Mouse (Mus musculus) kidney, embryonic 14.5 days (tissue): ENCODE data around the gene Iqsec2. TPM values are rescaled to one million over a fixed set of nuclear protein-coding genes. Genes with fewer than 3 reads are reported as not detected.

ENCODE experiments used
- ATAC-seq: fragments of 200-750 bp; cut with Nextera tagmentation; 2 replicates; pipeline ENCODE4 v1.8.0; 2017; ENCODE audit warnings: moderate number of reproducible peaks, mild to moderate bottlenecking, moderate TSS enrichment, moderate library complexity; ENCODE audit not compliant: low FRiP score, low TSS enrichment
- H3K27ac ChIP-seq: fragments of 300-500 bp; sonication (generic); 2 replicates; pipeline ENCODE4 v1.5.1; 2014; ENCODE audit warnings: low read depth, mild to moderate bottlenecking, low read length, moderate library complexity, mixed read lengths
- H3K27me3 ChIP-seq: fragments of 300-500 bp; sonication (generic); 2 replicates; pipeline ENCODE4 v1.6.1; 2014; ENCODE audit warnings: mild to moderate bottlenecking, low read length; ENCODE audit not compliant: control insufficient read depth, insufficient read depth
- H3K36me3 ChIP-seq: fragments of 300-500 bp; sonication (generic); 2 replicates; pipeline ENCODE4 v1.6.1; 2014; ENCODE audit warnings: low read length, mixed read lengths; ENCODE audit not compliant: control insufficient read depth, insufficient read depth
- H3K4me1 ChIP-seq: fragments of 300-500 bp; sonication (generic); 2 replicates; pipeline ENCODE4 v1.6.1; 2014; ENCODE audit warnings: low read length, mixed read lengths; ENCODE audit not compliant: control insufficient read depth, insufficient read depth
- H3K4me2 ChIP-seq: fragments of 300-500 bp; sonication (generic); replicated peaks from 2 replicates; pipeline ENCODE4 v1.6.1; 2014; ENCODE audit warnings: low read depth, mild to moderate bottlenecking, low read length
- H3K4me3 ChIP-seq: fragments of 300-500 bp; sonication (generic); 2 replicates; pipeline ENCODE4 v1.5.1; 2014; ENCODE audit warnings: mild to moderate bottlenecking, low read length
- H3K9ac ChIP-seq: fragments of 300-500 bp; sonication (generic); 2 replicates; pipeline ENCODE4 v1.6.1; 2014; ENCODE audit warnings: low read depth, mild to moderate bottlenecking, low read length, moderate library complexity
- H3K9me3 ChIP-seq: fragments of 300-500 bp; sonication (generic); 2 replicates; pipeline ENCODE4 v1.6.1; 2016; ENCODE audit warnings: low read length; ENCODE audit not compliant: control insufficient read depth
- WGBS: fragments of 180-500 bp; shearing (Covaris S2); extraction: QIAGEN DNeasy Blood & Tissue Kit; methylation state at CpG from one replicate; pipeline ENCODE4 v1.1.7; 2014; 5-methylcytosine and 5-hydroxymethylcytosine counted together
- polyA plus RNA-seq: library from polyadenylated mRNA; unstranded; fragments of >200 nt; fragmentation: Nextera tagmentation; extraction: Ambion mirVana; gene quantifications from 2 replicates; pipeline ENCODE4 v1.2.1, GENCODE M21; 2014

Gene Iqsec2
- polyA plus RNA-seq, 1 experiment from 2014 or later = 4.0 TPM

- Histone ChIP-seq H3K27me3 (peaks cover 10% of the 10 kb centered on the region; the same call in 1 of the 2 replicates), H3K9me3 (no peaks in the 10 kb centered on the region), H3K4me3 (no peak overlapping the region), H3K4me2 (no peak overlapping the region), H3K9ac (no peak overlapping the region), H3K4me1 (no peaks in the 10 kb centered on the region), H3K27ac (no peak overlapping the region), H3K36me3 (no peaks in the 10 kb centered on the region)
- 41% methylated on average over 5 of the region's 5 CpGs for WGBS
- peak; percentile 86 for ATAC-seq
Measured at GRCm38 (mm10) chrX:152147451-152148116, 3.5 kb downstream of the Iqsec2 start.

DNA sequence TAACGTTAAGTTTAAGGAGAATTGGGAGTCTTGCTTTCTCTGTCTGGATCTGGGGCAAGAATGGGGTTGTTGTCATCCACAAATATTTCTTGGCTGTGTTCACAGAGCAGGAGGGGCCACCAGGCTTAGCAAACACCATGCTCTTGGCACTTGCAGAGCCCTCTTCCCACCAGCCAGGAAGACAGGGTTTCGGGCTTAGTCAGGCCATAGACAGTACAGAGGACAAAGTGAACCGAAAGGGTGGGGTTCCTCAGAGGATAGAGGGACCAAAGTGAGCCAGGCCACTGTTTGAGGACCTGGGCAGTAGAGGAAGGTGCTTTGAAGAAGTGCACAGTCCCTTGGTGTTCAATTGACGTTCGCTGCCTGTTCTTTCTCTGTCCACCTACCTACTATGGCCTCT is 4.6 kb downstream of the Iqsec2 start:
- Histone ChIP-seq H3K27ac (no peak overlapping the region), H3K4me1 (no peaks in the 10 kb centered on the region), H3K9ac (no peak overlapping the region), H3K9me3 (no peaks in the 10 kb centered on the region), H3K4me2 (no peak overlapping the region), H3K27me3 (peaks cover 10% of the 10 kb centered on the region; the same call in 1 of the 2 replicates), H3K4me3 (no peak overlapping the region), H3K36me3 (no peaks in the 10 kb centered on the region)
- ATAC-seq = no peak
- 81% methylated on average over 5 of the region's 5 CpGs for WGBS

GRCm38 (mm10) chrX:152151709-152152108 is 7.6 kb downstream of the Iqsec2 start:
- Histone ChIP-seq H3K36me3 (no peaks in the 10 kb centered on the region), H3K27me3 (no peaks in the 10 kb centered on the region; the same call in 1 of the 2 replicates), H3K9ac (no peak overlapping the region), H3K4me2 (no peak overlapping the region), H3K4me3 (no peak overlapping the region), H3K27ac (no peak overlapping the region), H3K4me1 (no peaks in the 10 kb centered on the region), H3K9me3 (no peaks in the 10 kb centered on the region)
- no peak for ATAC-seq
- 13% methylated on average over 6 of the region's 6 CpGs for WGBS

GRCm38 (mm10) chrX:152158294-152158693 is 14.2 kb downstream of the Iqsec2 start:
- Histone ChIP-seq H3K36me3 (no peaks in the 10 kb centered on the region), H3K27me3 (no peaks in the 10 kb centered on the region; the same call in 1 of the 2 replicates), H3K9ac (no peak overlapping the region), H3K9me3 (no peaks in the 10 kb centered on the region), H3K27ac (no peak overlapping the region), H3K4me2 (no peak overlapping the region), H3K4me1 (no peaks in the 10 kb centered on the region), H3K4me3 (no peak overlapping the region)
- ATAC-seq = no peak
- WGBS = 73% methylated on average over 3 of the region's 3 CpGs

GRCm38 (mm10) chrX:152161404-152161803 is 17.3 kb downstream of the Iqsec2 start:
- no peaks in the 10 kb centered on the region for H3K9me3 ChIP-seq
- 91% methylated on average over 4 of the region's 4 CpGs for WGBS
- ATAC-seq = no peak
- no peak overlapping the region for H3K4me2 ChIP-seq
- no peaks in the 10 kb centered on the region for H3K4me1 ChIP-seq
- no peak overlapping the region for H3K9ac ChIP-seq
- no peaks in the 10 kb centered on the region; the same call in 1 of the 2 replicates for H3K27me3 ChIP-seq
- H3K4me3 ChIP-seq = no peak overlapping the region
- no peaks in the 10 kb centered on the region for H3K36me3 ChIP-seq
- no peak overlapping the region for H3K27ac ChIP-seq

DNA sequence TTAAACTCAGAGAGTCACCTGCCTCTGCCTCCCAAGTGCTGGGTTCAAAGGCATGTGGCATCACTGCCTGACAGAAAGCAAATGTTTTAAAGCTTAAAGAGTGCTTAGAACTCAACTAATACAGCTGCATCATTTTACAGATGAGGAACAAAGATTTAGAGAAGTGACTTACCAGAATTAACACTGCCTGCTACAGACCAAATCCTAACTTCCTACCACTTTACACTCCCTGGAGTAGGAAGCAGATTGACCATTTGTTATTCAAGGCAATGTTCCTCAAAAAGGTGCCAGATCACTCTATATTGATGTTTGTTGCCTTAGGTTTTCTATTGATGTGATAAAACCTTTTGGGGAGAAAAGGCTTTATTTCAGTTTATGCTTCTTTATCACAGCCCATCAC is 20.0 kb downstream of the Iqsec2 start:
- no peak for ATAC-seq
- H3K27me3 ChIP-seq = peaks cover 5% of the 10 kb centered on the region; the same call in 1 of the 2 replicates

DNA sequence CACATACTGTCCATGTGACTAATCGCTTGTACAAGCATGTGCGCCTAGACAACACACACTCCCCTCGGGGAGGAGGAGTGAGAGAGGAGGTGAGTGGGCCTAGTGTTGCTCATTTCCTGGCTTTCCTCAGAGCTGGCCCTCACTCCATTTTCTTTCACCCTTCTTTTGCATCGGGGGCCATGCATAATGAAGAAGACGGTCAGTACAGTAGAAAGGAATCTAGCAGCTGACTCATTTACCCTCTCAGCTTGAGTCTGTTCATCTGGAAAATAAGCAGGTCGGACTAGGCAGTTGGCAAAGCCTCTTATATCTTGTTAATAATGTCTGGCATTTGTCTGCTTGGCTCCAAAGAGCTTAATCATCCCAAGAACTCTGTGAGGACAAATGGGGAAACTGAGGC is 22.1 kb downstream of the Iqsec2 start:
- Histone ChIP-seq H3K36me3 (no peaks in the 10 kb centered on the region), H3K4me3 (no peak overlapping the region), H3K4me1 (no peaks in the 10 kb centered on the region), H3K27me3 (peaks cover 5% of the 10 kb centered on the region; the same call in 1 of the 2 replicates), H3K9ac (no peak overlapping the region), H3K9me3 (no peaks in the 10 kb centered on the region), H3K27ac (no peak overlapping the region), H3K4me2 (no peak overlapping the region)
- 87% methylated on average over 6 of the region's 6 CpGs for WGBS
- ATAC-seq = no peak

More for the DNA sequence above, 20.0 kb downstream of the Iqsec2 start:
- Histone ChIP-seq H3K4me2 (no peak overlapping the region), H3K27ac (no peak overlapping the region), H3K4me1 (no peaks in the 10 kb centered on the region), H3K36me3 (no peaks in the 10 kb centered on the region), H3K4me3 (no peak overlapping the region), H3K9me3 (no peaks in the 10 kb centered on the region), H3K9ac (no peak overlapping the region)

DNA sequence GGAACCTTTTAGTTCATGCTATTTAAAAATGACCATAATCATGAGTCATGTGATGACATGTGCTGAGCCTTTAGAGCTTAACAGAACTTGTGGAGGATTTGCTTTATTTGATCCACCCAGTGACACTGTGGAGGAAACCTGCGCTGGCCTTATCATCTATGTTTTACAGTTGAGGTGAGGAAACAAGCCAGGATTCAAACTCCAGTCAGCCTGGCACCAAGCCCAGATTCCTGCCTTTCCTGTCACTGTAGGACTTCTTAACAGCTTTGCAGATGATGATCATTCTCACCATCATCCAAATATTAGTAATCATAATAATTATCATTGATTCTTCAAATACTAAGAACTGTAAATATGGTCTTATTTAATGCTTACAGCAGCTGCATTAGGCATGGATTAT is 24.5 kb downstream of the Iqsec2 start:
- ATAC-seq = no peak
- 82% methylated on average over 1 of the region's 1 CpGs for WGBS
- no peak overlapping the region for H3K4me3 ChIP-seq
- no peaks in the 10 kb centered on the region for H3K36me3 ChIP-seq
- no peak overlapping the region for H3K4me2 ChIP-seq
- H3K4me1 ChIP-seq = no peaks in the 10 kb centered on the region
- H3K27ac ChIP-seq = no peak overlapping the region
- H3K9ac ChIP-seq = no peak overlapping the region
- H3K27me3 ChIP-seq = peaks cover 5% of the 10 kb centered on the region; the same call in 1 of the 2 replicates
- H3K9me3 ChIP-seq = no peaks in the 10 kb centered on the region

DNA sequence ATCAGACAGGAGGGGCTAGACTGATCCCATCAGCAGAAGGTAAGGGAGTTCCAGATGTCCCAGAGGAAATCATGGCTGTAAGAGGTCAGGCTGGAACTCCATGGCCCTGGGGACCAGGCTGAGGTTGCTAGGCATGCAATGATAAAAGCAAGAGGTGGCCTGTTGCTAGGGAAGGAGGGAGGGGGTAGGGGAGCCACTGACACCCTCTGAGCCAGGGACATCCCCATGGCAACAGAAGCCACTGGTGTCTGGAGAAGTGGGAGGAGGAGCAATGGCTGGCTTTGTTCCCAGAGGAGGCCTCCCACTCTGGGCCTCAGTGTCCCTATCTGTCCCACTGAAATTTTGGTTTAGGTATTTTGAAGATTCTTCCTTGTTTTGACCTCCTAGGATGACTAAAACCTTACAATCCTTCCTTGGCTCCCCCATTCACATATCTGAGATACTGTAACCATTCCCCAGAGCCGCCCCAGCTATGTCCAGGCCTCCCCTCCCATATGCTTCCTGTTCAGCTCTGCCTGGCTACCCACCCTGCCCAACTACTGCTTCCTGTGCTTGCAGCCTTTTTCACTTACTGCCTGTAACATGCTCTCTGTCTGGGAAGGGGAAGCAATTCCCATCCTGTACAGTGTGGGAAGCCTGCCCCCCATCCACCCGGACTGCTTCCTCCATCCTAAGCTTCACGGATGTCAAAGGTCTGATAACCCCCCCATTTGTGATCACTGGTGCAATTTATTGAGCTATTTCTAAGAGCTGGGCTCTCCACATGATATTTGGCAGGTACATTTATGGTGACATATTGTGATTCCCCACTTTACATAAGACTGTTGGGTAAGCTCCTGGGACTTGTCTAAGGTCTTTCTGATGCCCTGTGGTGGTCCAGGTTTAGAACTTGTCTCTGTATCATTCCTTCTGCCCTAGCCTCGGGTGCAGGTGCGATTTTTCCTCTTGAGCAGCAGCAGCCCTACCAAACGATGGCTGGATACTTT is 27.3 kb downstream of the Iqsec2 start:
- H3K27me3 ChIP-seq = peaks cover 5% of the 10 kb centered on the region; the same call in 1 of the 2 replicates
- H3K36me3 ChIP-seq = no peaks in the 10 kb centered on the region
- no peak overlapping the region for H3K4me3 ChIP-seq
- no peak overlapping the region for H3K4me2 ChIP-seq
- ATAC-seq = peak; percentile 78; the same call in 1 of the 2 replicates
- H3K4me1 ChIP-seq = no peaks in the 10 kb centered on the region
- H3K9ac ChIP-seq = no peak overlapping the region
- WGBS = 62% methylated on average over 6 of the region's 6 CpGs
- no peak overlapping the region for H3K27ac ChIP-seq
- no peaks in the 10 kb centered on the region for H3K9me3 ChIP-seq
